Mouse (Mus musculus): ENCODE data around the gene Gulp1. TPM values are rescaled to one million over a fixed set of nuclear protein-coding genes. Genes with fewer than 3 reads are reported as not detected.

Gene Gulp1
- polyA plus RNA-seq, 1 experiment from 2014 or later = 20.8 TPM

- WGBS = 79% methylated on average over 5 of the region's 5 CpGs
- Histone ChIP-seq H3K9ac (no peak overlapping the region), H3K4me2 (no peak overlapping the region), H3K27ac (no peak overlapping the region), H3K4me3 (replicated peaks) (no peak overlapping the region), H3K27me3 (no peaks in the 10 kb centered on the region), H3K9me3 (no peaks in the 10 kb centered on the region), H3K36me3 (replicated peaks) (no peaks in the 10 kb centered on the region), H3K4me1 (no peaks in the 10 kb centered on the region)
- ATAC-seq (ENCODE audit: low FRiP score) = no peak
Measured at GRCm38 (mm10) chr1:44750731-44751730, 199.7 kb downstream of the Gulp1 start.

- Histone ChIP-seq H3K4me1 (no peaks in the 10 kb centered on the region), H3K27me3 (no peaks in the 10 kb centered on the region), H3K36me3 (replicated peaks) (no peaks in the 10 kb centered on the region), H3K4me2 (no peak overlapping the region), H3K4me3 (replicated peaks) (no peak overlapping the region), H3K27ac (no peak overlapping the region), H3K9me3 (no peaks in the 10 kb centered on the region), H3K9ac (no peak overlapping the region)
- ATAC-seq (ENCODE audit: low FRiP score) = no peak
- WGBS = 73% methylated on average over 1 of the region's 1 CpGs
Measured at GRCm38 (mm10) chr1:44778251-44778650, 226.9 kb downstream of the Gulp1 start.

- Histone ChIP-seq H3K4me1 (no peaks in the 10 kb centered on the region), H3K36me3 (replicated peaks) (no peaks in the 10 kb centered on the region), H3K4me3 (replicated peaks) (no peak overlapping the region), H3K9ac (no peak overlapping the region), H3K9me3 (no peaks in the 10 kb centered on the region), H3K27ac (no peak overlapping the region), H3K4me2 (no peak overlapping the region), H3K27me3 (no peaks in the 10 kb centered on the region)
- WGBS = 87% methylated on average over 4 of the region's 4 CpGs
- ATAC-seq (ENCODE audit: low FRiP score) = no peak
Measured at GRCm38 (mm10) chr1:44803594-44804372, 252.5 kb downstream of the Gulp1 start.

GRCm38 (mm10) chr1:44806368-44806767, 255.1 kb downstream of the Gulp1 start:
- H3K27ac ChIP-seq = no peak overlapping the region
- no peaks in the 10 kb centered on the region for H3K36me3 ChIP-seq (replicated peaks)
- no peaks in the 10 kb centered on the region for H3K4me1 ChIP-seq
- H3K9me3 ChIP-seq = no peaks in the 10 kb centered on the region
- no peak for ATAC-seq (ENCODE audit: low FRiP score)
- H3K4me2 ChIP-seq = no peak overlapping the region
- H3K27me3 ChIP-seq = no peaks in the 10 kb centered on the region
- no peak overlapping the region for H3K9ac ChIP-seq
- H3K4me3 ChIP-seq (replicated peaks) = no peak overlapping the region

- ATAC-seq (ENCODE audit: low FRiP score) = no peak
- H3K27me3 ChIP-seq = no peaks in the 10 kb centered on the region
- H3K4me3 ChIP-seq (replicated peaks) = no peak overlapping the region
- no peaks in the 10 kb centered on the region for H3K9me3 ChIP-seq
- no peak overlapping the region for H3K27ac ChIP-seq
- WGBS = 93% methylated on average over 2 of the region's 2 CpGs
- H3K4me1 ChIP-seq = no peaks in the 10 kb centered on the region
- H3K9ac ChIP-seq = no peak overlapping the region
- no peak overlapping the region for H3K4me2 ChIP-seq
- no peaks in the 10 kb centered on the region for H3K36me3 ChIP-seq (replicated peaks)
Measured at GRCm38 (mm10) chr1:44810336-44810735, 259.0 kb downstream of the Gulp1 start.

- Histone ChIP-seq H3K27ac (no peak overlapping the region), H3K36me3 (replicated peaks) (no peaks in the 10 kb centered on the region), H3K4me1 (no peaks in the 10 kb centered on the region), H3K4me3 (replicated peaks) (no peak overlapping the region), H3K4me2 (no peak overlapping the region), H3K9me3 (no peaks in the 10 kb centered on the region), H3K9ac (no peak overlapping the region), H3K27me3 (no peaks in the 10 kb centered on the region)
- 86% methylated on average over 4 of the region's 4 CpGs for WGBS
- ATAC-seq (ENCODE audit: low FRiP score) = no peak
Measured at GRCm38 (mm10) chr1:44833934-44834333, 282.6 kb downstream of the Gulp1 start.
